Mouse (Mus musculus) kidney, adult 11 months (tissue): ENCODE results near the gene Serpina3c.
"Not testable (repeated sequence)": the region's sequence is repeated elsewhere in the genome, so short reads cannot be mapped to it uniquely, and the experiment has no call there.

ENCODE experiments used
- DNase-seq: peaks from one replicate; pipeline ENCODE4 v3.0.0; 2022

Serpina3c gene

DNA sequence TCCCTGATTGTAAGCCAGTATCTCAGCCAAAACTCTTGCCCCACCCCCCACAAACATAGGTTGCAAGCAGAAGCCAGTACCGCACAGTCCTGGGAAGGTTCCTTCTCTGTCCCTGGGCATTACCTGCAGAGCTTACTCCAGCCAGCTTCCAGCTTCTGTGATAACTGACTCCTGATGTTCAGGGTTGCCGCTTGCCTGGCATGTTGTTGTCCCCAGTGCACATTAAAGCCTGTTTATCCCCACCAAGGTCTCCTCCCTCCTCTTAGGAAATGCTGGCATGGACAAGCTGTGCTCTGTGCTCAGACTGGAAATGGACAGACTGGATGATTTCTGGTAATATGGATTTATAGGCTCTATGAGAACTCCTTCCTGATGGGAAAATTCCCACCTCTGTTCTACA lies at the start of gene Serpina3c:
Serpina3c (minus strand) TSS at position 215 of the 400 bp plus-strand sequence.
- DNase-seq: no peak

DNA sequence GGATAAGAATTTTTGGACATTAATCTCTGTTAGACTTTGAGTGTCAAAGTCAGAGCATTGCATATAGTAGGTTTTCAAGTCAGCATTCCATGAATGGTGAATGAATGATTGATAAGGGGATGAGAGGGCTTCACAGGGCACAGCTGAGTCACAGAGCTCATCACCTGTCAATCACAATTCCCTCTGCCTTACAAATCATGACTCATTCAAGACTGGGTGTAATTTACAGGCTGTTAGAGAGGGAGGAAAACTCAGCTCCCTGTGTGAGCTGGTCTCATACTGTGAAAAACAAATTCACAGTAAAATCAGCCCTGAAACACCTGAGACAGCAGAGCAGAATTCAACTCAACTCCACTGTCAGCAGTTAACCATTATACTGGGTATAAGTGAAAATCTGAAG lies 37.2 kb upstream of the Serpina3c start:
- no peak for DNase-seq

DNA sequence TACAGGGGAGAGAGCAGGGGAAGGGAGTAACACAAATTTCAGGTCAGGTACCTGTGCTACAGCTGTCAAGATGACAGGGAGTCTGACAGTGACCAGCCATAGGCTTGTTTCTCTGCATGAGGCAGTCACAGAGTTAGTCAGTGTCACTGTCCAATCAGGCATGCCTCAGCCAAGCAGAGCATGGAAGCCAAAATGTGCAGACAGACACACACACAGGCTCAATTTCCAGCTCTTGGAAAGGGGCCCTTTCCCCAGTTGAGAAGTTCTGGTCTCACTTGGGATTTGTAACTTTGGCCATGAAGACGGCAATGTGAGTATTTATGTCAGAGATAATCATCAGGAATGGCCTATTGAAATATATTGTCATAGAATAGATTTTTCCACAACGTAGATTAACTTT lies 35.6 kb upstream of the Serpina3c start:
- no peak for DNase-seq

- DNase-seq: no peak
These were observed 32.4 kb upstream of the Serpina3c start for GRCm38 (mm10) chr12:104186041-104186581.

GRCm38 (mm10) chr12:104185046-104185445 lies 31.4 kb upstream of the Serpina3c start:
- no peak for DNase-seq

DNA sequence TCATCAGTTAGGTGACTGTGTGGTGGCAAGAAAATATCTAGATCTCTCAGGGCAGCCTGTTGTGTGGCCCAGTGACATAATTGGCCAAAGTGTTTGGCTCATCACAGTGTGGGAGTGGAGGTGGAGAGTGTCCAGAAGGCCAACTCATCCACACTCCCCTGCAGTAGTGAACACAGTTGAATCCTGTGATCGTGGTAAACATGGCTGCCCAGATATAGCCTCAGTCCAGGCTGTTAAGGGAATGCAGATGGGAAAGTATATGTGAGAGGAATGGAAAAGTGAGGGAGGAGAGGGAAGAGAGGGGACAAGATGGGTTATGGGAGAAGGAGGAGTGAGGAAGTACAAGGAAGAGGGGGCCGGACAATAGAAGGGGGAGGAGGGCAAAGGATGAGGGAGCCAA lies 25.3 kb upstream of the Serpina3c start:
- no peak for DNase-seq

DNA sequence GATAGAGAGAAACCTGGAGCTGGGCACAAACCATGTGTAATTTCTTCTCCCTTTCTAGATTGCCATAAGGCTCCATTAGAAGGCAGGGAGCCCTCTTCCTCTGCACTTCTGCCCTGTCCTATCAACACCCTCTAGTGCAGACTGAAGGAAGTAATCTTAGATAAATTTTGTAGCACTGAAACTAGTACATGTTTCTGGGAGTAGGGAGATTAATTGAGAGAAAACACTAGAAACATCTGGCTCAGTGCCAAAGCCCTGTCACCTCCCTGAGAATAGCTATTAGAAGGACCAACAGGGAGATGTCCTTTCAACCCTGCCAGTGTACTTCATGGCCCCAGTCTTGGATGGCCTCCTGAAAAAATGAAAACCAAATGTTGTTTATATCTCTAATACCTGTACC lies 24.9 kb upstream of the Serpina3c start:
- no peak for DNase-seq

GRCm38 (mm10) chr12:104175636-104176035 lies 22.0 kb upstream of the Serpina3c start:
- no peak for DNase-seq

GRCm38 (mm10) chr12:104174747-104175146 lies 21.1 kb upstream of the Serpina3c start:
- DNase-seq: peak; percentile 29

DNA sequence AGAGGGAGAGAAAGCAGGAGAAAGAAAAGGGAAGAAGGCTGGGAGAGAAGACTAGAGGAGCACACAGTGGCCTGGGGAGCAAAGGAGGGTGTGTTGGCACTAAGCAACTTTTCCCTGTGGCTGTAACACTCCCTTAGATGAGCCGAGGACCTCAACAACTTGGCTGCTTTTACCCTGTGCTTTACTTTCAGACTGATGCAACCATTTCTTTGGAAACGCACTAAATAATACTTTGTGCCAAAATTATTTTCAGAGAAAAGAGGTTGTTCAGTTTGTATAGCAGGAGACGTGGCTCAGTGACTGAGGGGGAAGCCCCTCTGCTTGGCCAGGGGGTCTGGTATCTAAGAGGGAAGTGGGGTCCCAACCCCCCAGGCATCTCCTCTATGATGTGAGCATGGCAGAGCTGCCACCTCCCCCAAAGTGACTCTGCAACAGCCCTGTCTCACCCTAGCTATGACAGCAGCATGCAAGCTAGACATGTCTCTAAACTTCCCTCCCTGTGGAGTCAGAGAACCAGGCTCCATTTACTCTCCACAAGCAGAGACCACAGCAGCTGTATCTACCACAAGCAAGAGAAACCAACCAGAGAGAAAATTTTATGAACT lies 527 bp downstream of the Serpina3c start:
- DNase-seq: no peak

- DNase-seq: no peak
These were observed 1.7 kb downstream of the Serpina3c start for GRCm38 (mm10) chr12:104151989-104152388.

- DNase-seq: no peak
These were observed 8.1 kb downstream of the Serpina3c start for GRCm38 (mm10) chr12:104145571-104145970.

- no peak for DNase-seq
These were observed 10.4 kb downstream of the Serpina3c start for GRCm38 (mm10) chr12:104143286-104143685.

GRCm38 (mm10) chr12:104142427-104142826 lies 11.2 kb downstream of the Serpina3c start:
- DNase-seq: no peak

DNA sequence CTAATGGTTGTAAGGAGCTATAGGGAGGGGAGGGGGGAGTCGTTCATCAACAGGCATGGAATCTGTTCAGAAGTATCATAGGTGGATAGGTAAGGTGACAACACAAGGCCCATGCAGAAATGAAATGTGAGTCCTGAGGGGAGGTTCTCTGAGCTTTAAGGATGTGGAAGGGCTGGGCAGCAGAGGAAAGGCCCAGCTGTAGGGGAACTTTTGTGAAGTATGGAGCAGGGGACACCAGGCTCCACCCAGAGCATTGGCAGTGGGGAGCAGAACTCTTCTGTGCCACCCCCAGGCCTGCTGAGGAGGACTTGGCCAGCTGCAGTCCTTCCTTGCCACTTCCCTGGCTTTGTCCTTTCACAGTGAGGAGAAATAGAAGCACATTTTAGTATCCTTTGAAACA lies 12.2 kb downstream of the Serpina3c start:
- DNase-seq: no peak

GRCm38 (mm10) chr12:104140543-104141103 lies 13.0 kb downstream of the Serpina3c start:
- DNase-seq: no peak

DNA sequence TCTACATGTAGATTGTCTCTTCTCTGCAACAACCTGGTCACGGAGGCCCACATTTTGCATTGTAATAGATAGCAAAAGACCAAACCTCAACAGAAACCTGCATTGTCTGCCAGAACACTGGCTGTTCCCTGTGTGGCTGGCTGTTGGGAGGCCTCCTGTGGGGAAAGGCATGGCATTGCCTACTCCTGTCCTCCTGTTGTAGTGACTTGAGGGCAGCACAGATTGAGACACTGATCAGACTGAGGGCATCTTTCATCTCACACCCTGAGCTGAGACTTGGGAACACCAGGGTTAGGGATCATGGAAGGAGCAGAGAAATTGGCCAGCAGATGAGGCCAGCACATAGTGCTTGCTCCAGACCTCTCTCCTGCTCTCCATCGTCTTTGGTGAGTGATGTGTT lies 15.5 kb downstream of the Serpina3c start:
- DNase-seq: no peak

DNA sequence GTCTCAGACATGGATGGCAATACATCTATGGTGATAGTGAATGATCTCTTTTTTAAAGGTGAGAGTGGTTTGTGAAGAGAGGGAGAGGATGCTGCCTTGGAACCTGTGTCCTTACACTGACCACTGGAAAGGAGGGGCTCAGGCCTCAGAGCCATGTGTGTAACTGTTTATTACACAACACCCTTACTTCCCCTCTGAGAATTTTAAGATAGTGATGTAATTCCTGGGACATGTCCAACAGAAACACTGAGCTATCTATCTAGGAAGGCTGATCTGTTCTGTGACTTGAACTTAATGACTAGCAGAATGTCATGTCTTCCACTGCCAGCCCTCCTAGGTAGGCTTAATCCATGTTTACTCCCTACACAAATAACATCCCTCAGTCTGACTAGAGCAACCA lies 22.6 kb downstream of the Serpina3c start:
- DNase-seq: no peak

GRCm38 (mm10) chr12:104127696-104128095 lies 26.0 kb downstream of the Serpina3c start, which contains the start of gene Serpina3b:
Gene Serpina3b (plus strand): TSS chr12:104127996.
- no peak for DNase-seq

DNA sequence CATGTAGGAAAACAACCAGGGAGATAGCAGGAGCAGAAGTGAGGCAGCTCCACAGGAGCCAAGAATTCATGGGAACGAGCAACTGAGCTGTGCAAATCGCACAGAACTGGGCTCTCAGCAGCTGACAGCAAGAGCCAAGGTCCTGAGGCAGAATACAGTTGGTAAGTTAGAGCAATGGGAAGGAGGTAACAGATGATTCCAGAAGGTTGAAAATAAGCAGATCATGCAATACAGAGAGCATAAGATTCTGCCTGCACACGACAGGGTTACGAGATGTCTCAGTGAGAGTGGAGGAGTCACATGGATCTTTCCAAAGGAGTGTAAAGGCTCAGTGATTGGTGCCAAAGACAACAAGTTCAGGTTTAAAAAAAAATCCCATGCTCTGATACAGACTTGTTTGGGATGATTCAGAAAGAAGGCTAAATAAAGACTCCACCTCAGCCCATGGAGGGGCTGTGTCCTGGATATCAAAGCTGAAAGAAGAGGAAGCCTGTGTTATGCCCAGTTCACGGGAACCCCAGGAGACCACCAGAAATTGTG lies 28.6 kb downstream of the Serpina3c start:
- no peak for DNase-seq

- no peak for DNase-seq
These were observed 29.7 kb downstream of the Serpina3c start for GRCm38 (mm10) chr12:104123996-104124395.

DNA sequence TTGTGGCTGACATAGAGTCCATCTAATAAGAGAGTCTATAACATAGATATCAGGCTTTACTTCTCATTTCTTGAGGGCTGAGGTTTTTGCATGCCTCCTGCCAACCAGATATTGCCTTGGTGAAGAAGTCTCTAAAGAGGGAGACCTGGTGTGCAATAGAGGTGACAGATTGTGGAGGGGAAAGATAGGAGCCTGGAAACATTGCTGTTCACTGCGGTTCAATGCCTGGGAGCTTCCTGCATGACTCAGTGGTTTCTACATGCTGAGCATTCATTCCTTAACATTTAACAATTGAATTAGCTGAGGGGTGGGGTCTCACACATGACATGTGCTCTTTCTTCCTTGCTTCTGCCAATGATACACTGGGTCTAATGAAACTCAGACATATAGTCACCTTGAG lies 30.6 kb downstream of the Serpina3c start:
- DNase-seq: no peak

DNA sequence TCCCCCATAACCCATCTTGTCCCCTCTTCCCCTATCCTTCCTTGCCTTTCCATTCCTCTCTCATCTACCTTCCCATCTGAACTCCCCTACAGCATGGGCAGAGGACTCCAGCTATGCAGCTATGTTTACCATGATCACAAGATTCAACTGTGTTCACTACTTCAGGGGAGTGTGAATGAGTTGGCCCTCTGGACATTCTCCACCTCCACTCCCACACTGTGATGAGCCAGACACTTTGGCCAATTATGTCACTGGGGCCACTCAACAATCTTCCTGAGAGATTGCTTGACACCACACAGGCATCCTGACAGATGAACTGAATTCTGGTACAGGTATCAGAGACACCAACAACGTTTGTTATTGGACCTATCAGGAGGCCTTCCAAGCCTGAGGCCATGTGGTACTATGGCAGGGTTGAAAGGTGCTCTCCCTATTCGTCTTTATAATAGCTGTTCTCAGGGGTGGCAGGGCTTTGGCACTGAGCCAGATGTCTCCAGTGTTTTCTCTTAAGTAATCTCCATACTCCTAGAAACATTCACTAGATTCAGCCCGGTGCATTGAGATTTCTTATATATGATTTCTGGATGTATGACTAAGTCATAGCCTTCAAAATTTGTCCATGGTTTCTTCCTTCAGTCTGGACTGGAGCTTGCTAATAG lies 38.6 kb downstream of the Serpina3c start:
- no peak for DNase-seq

DNA sequence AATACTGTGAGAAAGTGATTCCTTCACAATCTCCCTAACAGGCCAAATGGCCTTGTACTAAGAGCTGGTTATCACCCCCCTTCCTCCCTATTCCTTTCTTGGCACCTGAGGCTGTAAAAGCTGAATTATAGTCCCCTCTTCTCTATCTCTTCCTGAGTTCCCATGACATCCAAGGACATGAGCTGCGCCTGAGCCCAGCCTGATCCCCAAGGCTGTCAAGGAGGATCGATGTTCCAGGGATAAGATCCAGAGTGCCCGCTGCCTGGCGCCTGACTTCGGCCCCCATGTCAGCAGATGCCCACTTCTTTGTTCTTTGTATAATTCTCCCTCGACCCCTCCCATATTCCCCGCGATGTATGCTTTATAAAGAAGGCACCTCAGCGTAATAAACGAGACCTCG lies 41.3 kb downstream of the Serpina3c start, which contains the start of gene Serpina3a:
Serpina3a (plus strand) TSS at position 392 of the 400 bp plus-strand sequence.
- not testable (repeated sequence) for DNase-seq
